Mouse (Mus musculus) A20 (cell line): ENCODE results near the gene Dnah7c.
"Not testable (repeated sequence)": the region's sequence is repeated elsewhere in the genome, so short reads cannot be mapped to it uniquely, and the experiment has no call there.

ENCODE experiments used
- DNase-seq: peaks from one replicate; pipeline ENCODE4 v3.0.0-alpha.2; 2011; ENCODE audit warnings: low read depth, low spot score

The Dnah7c gene

GRCm38 (mm10) chr1:46729731-46730130, 304.3 kb downstream of the Dnah7c start:
- DNase-seq, result not testable (repeated sequence)

- DNase-seq, result not testable (repeated sequence)
Measured at GRCm38 (mm10) chr1:46733405-46734106, 308.2 kb downstream of the Dnah7c start.

- DNase-seq, result not testable (repeated sequence)
Measured at GRCm38 (mm10) chr1:46734455-46734854, 309.1 kb downstream of the Dnah7c start.

- not testable (repeated sequence) for DNase-seq
Measured at GRCm38 (mm10) chr1:46764600-46764999, 339.2 kb downstream of the Dnah7c start.

GRCm38 (mm10) chr1:46769318-46769717, 343.9 kb downstream of the Dnah7c start:
- DNase-seq, result peak; percentile 55

GRCm38 (mm10) chr1:46770077-46770695, 344.8 kb downstream of the Dnah7c start:
- not testable (repeated sequence) for DNase-seq

GRCm38 (mm10) chr1:46782227-46782626, 356.8 kb downstream of the Dnah7c start:
- DNase-seq, result not testable (repeated sequence)

GRCm38 (mm10) chr1:46805074-46805473, 379.7 kb downstream of the Dnah7c start:
- DNase-seq, result no peak

GRCm38 (mm10) chr1:46808630-46809029, 383.2 kb downstream of the Dnah7c start:
- DNase-seq, result not testable (repeated sequence)

GRCm38 (mm10) chr1:46817934-46818333, 392.5 kb downstream of the Dnah7c start:
- no peak for DNase-seq

- no peak for DNase-seq
Measured at GRCm38 (mm10) chr1:46822256-46822972, 397.0 kb downstream of the Dnah7c start.

- DNase-seq, result no peak
Measured at GRCm38 (mm10) chr1:46830066-46830843, 404.9 kb downstream of the Dnah7c start.

GRCm38 (mm10) chr1:46831927-46832326, 406.5 kb downstream of the Dnah7c start:
- no peak for DNase-seq

- peak; percentile 60 for DNase-seq
Measured at GRCm38 (mm10) chr1:46843406-46843805, 418.0 kb downstream of the Dnah7c start.

- DNase-seq, result no peak
Measured at GRCm38 (mm10) chr1:46844281-46844680, 418.9 kb downstream of the Dnah7c start.

GRCm38 (mm10) chr1:46845221-46845620, 419.8 kb downstream of the Dnah7c start:
- no peak for DNase-seq

- peak; percentile 82 for DNase-seq
Measured at GRCm38 (mm10) chr1:46849758-46850157, 424.4 kb downstream of the Dnah7c start.

GRCm38 (mm10) chr1:46851586-46851985, 426.2 kb downstream of the Dnah7c start:
- peak; percentile 58 for DNase-seq

GRCm38 (mm10) chr1:46852216-46852599, 426.8 kb downstream of the Dnah7c start:
- no peak for DNase-seq

- DNase-seq, result peak; percentile 70
Measured at GRCm38 (mm10) chr1:46852600-46853272, 427.3 kb downstream of the Dnah7c start.
